Mouse (Mus musculus): ENCODE data around the gene Zc3h12d. TPM values are rescaled to one million over a fixed set of nuclear protein-coding genes. Genes with fewer than 3 reads are reported as not detected.

Zc3h12d gene
- polyA plus RNA-seq, 1 experiment, result 0.34 TPM

GRCm38 (mm10) chr10:7847166-7847605 is 14.9 kb downstream of the Zc3h12d start:
- Histone ChIP-seq H3K27me3 (replicated peaks) (peaks cover 6% of the 10 kb centered on the region), H3K4me1 (peaks cover 84% of the 10 kb centered on the region), H3K9me3 (no peaks in the 10 kb centered on the region), H3K4me3 (replicated peaks) (no peak overlapping the region), H3K36me3 (replicated peaks; ENCODE audit: low read length) (no peaks in the 10 kb centered on the region)
- TF ChIP-seq GATA1 (IDR thresholded peaks at IDR 0.05; ENCODE audit: borderline replicate concordance, low read length) (no peak), FLI1 (IDR thresholded peaks at IDR 0.05; ENCODE audit: low read length) (no peak)

GRCm38 (mm10) chr10:7851891-7852290 is 19.6 kb downstream of the Zc3h12d start:
- Histone ChIP-seq H3K27me3 (replicated peaks) (peaks cover 8% of the 10 kb centered on the region), H3K4me1 (peaks cover 40% of the 10 kb centered on the region), H3K9me3 (no peaks in the 10 kb centered on the region), H3K36me3 (replicated peaks; ENCODE audit: low read length) (no peaks in the 10 kb centered on the region), H3K4me3 (replicated peaks) (no peak overlapping the region)
- TF ChIP-seq FLI1 (IDR thresholded peaks at IDR 0.05; ENCODE audit: low read length), result no peak
- no peak for TF ChIP-seq GATA1 (IDR thresholded peaks at IDR 0.05; ENCODE audit: borderline replicate concordance, low read length)

- Histone ChIP-seq H3K4me1 (peaks cover 6% of the 10 kb centered on the region; the same call in 1 of the 2 replicates), H3K9me3 (peaks cover 23% of the 10 kb centered on the region), H3K36me3 (replicated peaks; ENCODE audit: low read length) (peaks cover 5% of the 10 kb centered on the region), H3K27me3 (replicated peaks) (peaks cover 22% of the 10 kb centered on the region), H3K4me3 (replicated peaks) (no peak overlapping the region)
- TF ChIP-seq GATA1 (IDR thresholded peaks at IDR 0.05; ENCODE audit: borderline replicate concordance, low read length), result no peak
- TF ChIP-seq FLI1 (IDR thresholded peaks at IDR 0.05; ENCODE audit: low read length), result no peak
These were observed 28.2 kb downstream of the Zc3h12d start for GRCm38 (mm10) chr10:7860494-7860893.

- peaks cover 24% of the 10 kb centered on the region for H3K9me3 ChIP-seq
- peaks cover 5% of the 10 kb centered on the region for H3K36me3 ChIP-seq (replicated peaks; ENCODE audit: low read length)
- peaks cover 6% of the 10 kb centered on the region; the same call in 1 of the 2 replicates for H3K4me1 ChIP-seq
- H3K27me3 ChIP-seq (replicated peaks), result peaks cover 28% of the 10 kb centered on the region
- H3K4me3 ChIP-seq (replicated peaks), result no peak overlapping the region
- TF ChIP-seq GATA1 (IDR thresholded peaks at IDR 0.05; ENCODE audit: borderline replicate concordance, low read length), result no peak
- no peak for TF ChIP-seq FLI1 (IDR thresholded peaks at IDR 0.05; ENCODE audit: low read length)
These were observed 29.1 kb downstream of the Zc3h12d start for GRCm38 (mm10) chr10:7861259-7861936.

- Histone ChIP-seq H3K4me1 (peaks cover 10% of the 10 kb centered on the region), H3K27me3 (replicated peaks) (peaks cover 35% of the 10 kb centered on the region), H3K4me3 (replicated peaks) (peak overlapping the region; percentile 16), H3K9me3 (peaks cover 24% of the 10 kb centered on the region), H3K36me3 (replicated peaks; ENCODE audit: low read length) (peaks cover 5% of the 10 kb centered on the region)
- TF ChIP-seq FLI1 (IDR thresholded peaks at IDR 0.05; ENCODE audit: low read length) (no peak), GATA1 (IDR thresholded peaks at IDR 0.05; ENCODE audit: borderline replicate concordance, low read length) (no peak)
These were observed 29.8 kb downstream of the Zc3h12d start for GRCm38 (mm10) chr10:7861937-7862657.

- H3K36me3 ChIP-seq (replicated peaks; ENCODE audit: low read length), result peaks cover 5% of the 10 kb centered on the region
- H3K4me1 ChIP-seq, result peaks cover 19% of the 10 kb centered on the region
- TF ChIP-seq FLI1 (IDR thresholded peaks at IDR 0.05; ENCODE audit: low read length), result no peak
- no peak for TF ChIP-seq GATA1 (IDR thresholded peaks at IDR 0.05; ENCODE audit: borderline replicate concordance, low read length)
- H3K27me3 ChIP-seq (replicated peaks), result peaks cover 48% of the 10 kb centered on the region
- peaks cover 24% of the 10 kb centered on the region for H3K9me3 ChIP-seq
- no peak overlapping the region for H3K4me3 ChIP-seq (replicated peaks)
These were observed 31.1 kb downstream of the Zc3h12d start for GRCm38 (mm10) chr10:7863411-7863810.

- no peak overlapping the region for H3K4me3 ChIP-seq (replicated peaks)
- peaks cover 5% of the 10 kb centered on the region for H3K36me3 ChIP-seq (replicated peaks; ENCODE audit: low read length)
- H3K27me3 ChIP-seq (replicated peaks), result peaks cover 53% of the 10 kb centered on the region
- no peak for TF ChIP-seq FLI1 (IDR thresholded peaks at IDR 0.05; ENCODE audit: low read length)
- TF ChIP-seq GATA1 (IDR thresholded peaks at IDR 0.05; ENCODE audit: borderline replicate concordance, low read length), result no peak
- H3K4me1 ChIP-seq, result peaks cover 19% of the 10 kb centered on the region
- peaks cover 24% of the 10 kb centered on the region for H3K9me3 ChIP-seq
These were observed 31.9 kb downstream of the Zc3h12d start for GRCm38 (mm10) chr10:7864184-7864583.

GRCm38 (mm10) chr10:7864806-7865205 is 32.5 kb downstream of the Zc3h12d start:
- Histone ChIP-seq H3K9me3 (peaks cover 24% of the 10 kb centered on the region), H3K36me3 (replicated peaks; ENCODE audit: low read length) (peaks cover 5% of the 10 kb centered on the region), H3K27me3 (replicated peaks) (peaks cover 59% of the 10 kb centered on the region), H3K4me3 (replicated peaks) (no peak overlapping the region), H3K4me1 (peaks cover 19% of the 10 kb centered on the region)
- TF ChIP-seq FLI1 (IDR thresholded peaks at IDR 0.05; ENCODE audit: low read length) (no peak), GATA1 (IDR thresholded peaks at IDR 0.05; ENCODE audit: borderline replicate concordance, low read length) (no peak)

GRCm38 (mm10) chr10:7866762-7867665 is 34.7 kb downstream of the Zc3h12d start:
- Histone ChIP-seq H3K9me3 (peaks cover 19% of the 10 kb centered on the region), H3K36me3 (replicated peaks; ENCODE audit: low read length) (peaks cover 4% of the 10 kb centered on the region), H3K4me3 (replicated peaks) (peak overlapping the region; percentile 90), H3K4me1 (peaks cover 26% of the 10 kb centered on the region), H3K27me3 (replicated peaks) (peaks cover 66% of the 10 kb centered on the region)
- TF ChIP-seq GATA1 (IDR thresholded peaks at IDR 0.05; ENCODE audit: borderline replicate concordance, low read length) (no peak), FLI1 (IDR thresholded peaks at IDR 0.05; ENCODE audit: low read length) (no peak)

Measured in megakaryocyte, embryonic 14.5 days (primary cell).